Mouse (Mus musculus) spleen, adult 2 months (tissue): ENCODE measurements around the gene Ndufa12. TPM values are rescaled to one million over a fixed set of nuclear protein-coding genes. Genes with fewer than 3 reads are reported as not detected.

ENCODE experiments used
- DNase-seq, 2 experiments: peaks; one replicate each; pipeline versions ENCODE4 v3.0.0 to v3.0.0-alpha.2; 2012 to 2021; ENCODE audit warnings: low spot score in 2 of 2, low read depth in 1 of 2
- H3K27ac ChIP-seq: fragments of 200-500 bp; 2 replicates; pipeline ENCODE4 v1.5.1; 2012; ENCODE audit warnings: low read length, inconsistent platforms; ENCODE audit not compliant: insufficient read depth
- H3K27me3 ChIP-seq: fragments of 200-500 bp; 2 replicates; pipeline ENCODE4 v1.6.1; 2012; ENCODE audit warnings: mild to moderate bottlenecking, moderate library complexity, low read length, inconsistent platforms; ENCODE audit not compliant: control insufficient read depth, insufficient read depth
- H3K36me3 ChIP-seq: fragments of 200-500 bp; 2 replicates; pipeline ENCODE4 v1.6.1; 2012; ENCODE audit warnings: mild to moderate bottlenecking, low read length, inconsistent platforms; ENCODE audit not compliant: control insufficient read depth, insufficient read depth
- H3K4me1 ChIP-seq: fragments of 200-500 bp; 2 replicates; pipeline ENCODE4 v1.6.1; 2011; ENCODE audit warnings: inconsistent platforms; ENCODE audit not compliant: control insufficient read depth, insufficient read depth, insufficient read length
- H3K4me3 ChIP-seq: fragments of 200-500 bp; 2 replicates; pipeline ENCODE4 v1.5.1; 2011; ENCODE audit warnings: mild to moderate bottlenecking, inconsistent platforms; ENCODE audit not compliant: insufficient read depth, insufficient read length; ENCODE audit errors: extremely low read depth
- CTCF ChIP-seq: fragments of 200-500 bp; IDR thresholded peaks from 2 replicates; pipeline ENCODE4 v1.5.1; 2011; ENCODE audit warnings: mild to moderate bottlenecking, inconsistent platforms; ENCODE audit not compliant: insufficient read depth, insufficient read length, insufficient replicate concordance; ENCODE audit errors: extremely low read depth
- POLR2A ChIP-seq: fragments of 200-500 bp; IDR thresholded peaks from 2 replicates; pipeline ENCODE4 v1.6.1; 2011; ENCODE audit warnings: low read depth, low read length, inconsistent platforms
- WGBS: fragments of 180-500 bp; shearing (Covaris S2); methylation state at CpG from one replicate; pipeline ENCODE4 v1.1.7; 2018; 5-methylcytosine and 5-hydroxymethylcytosine counted together
- polyA plus RNA-seq: library from polyadenylated mRNA; depleted of rRNA; stranded (reverse); fragments of >200 nt; gene quantifications from 2 replicates; pipeline ENCODE4 v1.2.3, GENCODE M21; 2012

The Ndufa12 gene
- polyA plus RNA-seq, 1 experiment = 17.3 TPM

DNA sequence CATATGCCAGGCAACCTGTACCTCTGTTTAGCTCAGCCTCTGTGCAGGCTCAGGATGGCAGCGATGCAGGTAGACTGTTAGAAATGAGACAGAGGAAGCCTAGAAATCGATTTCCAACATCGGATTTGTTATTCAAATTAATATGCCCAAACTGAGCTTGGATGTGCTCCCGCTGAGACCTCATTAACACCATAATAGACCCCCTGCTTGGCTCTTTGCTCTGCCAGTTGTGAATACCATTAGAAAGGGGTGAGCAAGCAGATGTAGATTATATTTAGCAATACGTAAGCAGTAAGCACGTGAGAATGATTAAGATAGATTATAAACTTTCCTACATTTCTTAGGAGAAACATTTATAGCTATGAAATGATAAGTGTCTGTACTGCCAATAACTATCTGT is 25.8 kb upstream of the Ndufa12 start:
- no peak overlapping the region for H3K4me3 ChIP-seq
- H3K27ac ChIP-seq = no peak overlapping the region
- H3K36me3 ChIP-seq = peaks cover 14% of the 10 kb centered on the region
- no peak for DNase-seq
- TF ChIP-seq POLR2A (no peak), CTCF (no peak)
- H3K4me1 ChIP-seq = no peaks in the 10 kb centered on the region
- H3K27me3 ChIP-seq = no peaks in the 10 kb centered on the region
- 91% methylated on average over 6 of the region's 6 CpGs for WGBS

- TF ChIP-seq CTCF (no peak), POLR2A (no peak)
- no peaks in the 10 kb centered on the region for H3K4me1 ChIP-seq
- 94% methylated on average over 7 of the region's 7 CpGs for WGBS
- H3K27ac ChIP-seq = no peak overlapping the region
- DNase-seq = no peak
- H3K36me3 ChIP-seq = peaks cover 13% of the 10 kb centered on the region
- no peaks in the 10 kb centered on the region for H3K27me3 ChIP-seq
- no peak overlapping the region for H3K4me3 ChIP-seq
Measured at GRCm38 (mm10) chr10:94174652-94175051, 23.9 kb upstream of the Ndufa12 start.

DNA sequence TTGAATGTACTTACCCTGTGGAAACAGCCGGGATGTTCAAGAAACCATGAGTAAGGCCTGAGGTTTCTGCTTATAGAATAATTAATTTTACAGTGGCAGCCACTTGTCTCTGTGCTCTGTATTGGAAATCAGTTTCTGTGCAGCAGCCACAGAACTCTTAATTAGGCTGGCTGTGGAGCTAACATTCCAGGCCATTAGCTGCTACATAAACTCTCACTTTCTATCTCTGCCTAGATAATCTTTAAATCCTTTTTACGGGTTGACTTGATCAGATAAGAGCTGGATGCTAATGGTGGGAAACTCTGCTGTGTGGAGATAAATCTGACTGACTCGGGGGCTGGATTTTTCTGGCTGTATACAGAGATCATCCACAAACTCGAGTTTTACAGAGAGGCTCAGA is 15.3 kb upstream of the Ndufa12 start:
- Histone ChIP-seq H3K4me1 (no peaks in the 10 kb centered on the region), H3K27ac (no peak overlapping the region), H3K36me3 (peaks cover 1% of the 10 kb centered on the region; the same call in 1 of the 2 replicates), H3K4me3 (no peak overlapping the region), H3K27me3 (no peaks in the 10 kb centered on the region)
- DNase-seq = no peak
- 76% methylated on average over 4 of the region's 4 CpGs for WGBS
- TF ChIP-seq CTCF = no peak
- TF ChIP-seq POLR2A = no peak

- 92% methylated on average over 4 of the region's 4 CpGs for WGBS
- no peak for DNase-seq
- TF ChIP-seq CTCF (no peak), POLR2A (no peak)
- H3K4me3 ChIP-seq = no peak overlapping the region
- no peaks in the 10 kb centered on the region for H3K4me1 ChIP-seq
- H3K27ac ChIP-seq = no peak overlapping the region
- no peaks in the 10 kb centered on the region for H3K27me3 ChIP-seq
- peaks cover 16% of the 10 kb centered on the region for H3K36me3 ChIP-seq
Measured at GRCm38 (mm10) chr10:94204973-94205372, 6.5 kb downstream of the Ndufa12 start.

GRCm38 (mm10) chr10:94210718-94211618 is 12.4 kb downstream of the Ndufa12 start:
- TF ChIP-seq CTCF (no peak), POLR2A (no peak)
- H3K4me1 ChIP-seq = no peaks in the 10 kb centered on the region
- H3K36me3 ChIP-seq = peaks cover 3% of the 10 kb centered on the region; the same call in 1 of the 2 replicates
- no peak for DNase-seq
- WGBS = 85% methylated on average over 6 of the region's 6 CpGs
- no peak overlapping the region for H3K4me3 ChIP-seq
- H3K27me3 ChIP-seq = no peaks in the 10 kb centered on the region
- no peak overlapping the region for H3K27ac ChIP-seq

DNA sequence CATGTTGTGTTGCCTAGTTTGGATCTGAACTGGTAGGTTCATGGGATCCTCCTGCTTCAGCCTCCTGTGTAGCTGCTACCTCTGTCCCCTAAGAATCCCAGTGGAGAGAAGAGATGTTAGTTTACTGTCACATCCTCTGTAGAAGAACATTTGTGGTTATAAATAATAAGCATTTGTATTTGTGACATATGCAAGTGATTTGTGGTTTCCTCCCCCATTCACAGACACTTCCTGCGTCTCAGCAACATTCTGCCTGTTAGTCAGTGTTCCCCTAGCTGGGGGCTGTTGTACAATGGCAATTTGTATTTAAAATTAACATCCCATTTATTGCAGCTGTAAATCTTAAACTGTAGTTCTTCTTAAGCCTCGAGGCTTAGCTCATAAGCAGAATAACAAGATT is 13.2 kb downstream of the Ndufa12 start:
- Histone ChIP-seq H3K4me1 (no peaks in the 10 kb centered on the region), H3K4me3 (no peak overlapping the region), H3K27me3 (no peaks in the 10 kb centered on the region), H3K36me3 (peaks cover 3% of the 10 kb centered on the region; the same call in 1 of the 2 replicates), H3K27ac (no peak overlapping the region)
- TF ChIP-seq CTCF (no peak), POLR2A (no peak)
- no peak for DNase-seq
- 13% methylated on average over 2 of the region's 2 CpGs for WGBS
